Mouse (Mus musculus): ENCODE measurements around the gene Atg4b. TPM values are rescaled to one million over a fixed set of nuclear protein-coding genes. Genes with fewer than 3 reads are reported as not detected.
A peak's percentile ranks its signal among the peaks of the same experiment; 100 is the strongest.

Gene Atg4b
- polyA plus RNA-seq, 1 experiment from 2014 or later: 70.9 TPM

GRCm38 (mm10) chr1:93800670-93801503, 49.6 kb downstream of the Atg4b start:
- Histone ChIP-seq H3K9me3 (replicated peaks; ENCODE audit: control insufficient read depth, low read length) (no peaks in the 10 kb centered on the region), H3K27me3 (ENCODE audit: control insufficient read depth, insufficient read depth, low read length) (no peaks in the 10 kb centered on the region), H3K36me3 (ENCODE audit: control insufficient read depth, insufficient read depth, low read length) (peaks cover 5% of the 10 kb centered on the region), H3K9ac (ENCODE audit: low read depth, low read length) (peak overlapping the region; percentile 88), H3K4me1 (ENCODE audit: control insufficient read depth, insufficient read depth, low read length) (peaks cover 18% of the 10 kb centered on the region), H3K4me3 (ENCODE audit: low read depth, low read length) (peak overlapping the region; percentile 83), H3K27ac (ENCODE audit: low read depth, low read length) (peak overlapping the region; percentile 91; the same call in 1 of the 2 replicates), H3K4me2 (peak overlapping the region; percentile 81)
- ATAC-seq (replicated peaks; ENCODE audit: insufficient number of reproducible peaks, low FRiP score, low TSS enrichment): no peak
- 68% methylated on average over 21 of the region's 21 CpGs for WGBS (ENCODE audit: insufficient replicate concordance)

GRCm38 (mm10) chr1:93801741-93802238, 50.5 kb downstream of the Atg4b start, which contains the start of gene Dtymk:
Gene Dtymk, minus strand, starts transcription at chr1:93801934.
- Histone ChIP-seq H3K9ac (ENCODE audit: low read depth, low read length) (peak within 1 kb of the TSS; percentile 88), H3K27ac (ENCODE audit: low read depth, low read length) (peak within 1 kb of the TSS; percentile 91), H3K4me2 (peak within 1 kb of the TSS; percentile 81), H3K4me3 (ENCODE audit: low read depth, low read length) (peak within 1 kb of the TSS; percentile 83), H3K4me1 (ENCODE audit: control insufficient read depth, insufficient read depth, low read length) (peaks cover 18% of the 10 kb centered on the region), H3K9me3 (replicated peaks; ENCODE audit: control insufficient read depth, low read length) (no peaks in the 10 kb centered on the region), H3K27me3 (ENCODE audit: control insufficient read depth, insufficient read depth, low read length) (no peaks in the 10 kb centered on the region), H3K36me3 (ENCODE audit: control insufficient read depth, insufficient read depth, low read length) (peaks cover 10% of the 10 kb centered on the region)
- under 1% methylated on average over 42 of the region's 42 CpGs for WGBS (ENCODE audit: insufficient replicate concordance)
- ATAC-seq (replicated peaks; ENCODE audit: insufficient number of reproducible peaks, low FRiP score, low TSS enrichment): peak; percentile 52

- ATAC-seq (replicated peaks; ENCODE audit: insufficient number of reproducible peaks, low FRiP score, low TSS enrichment): no peak
- H3K4me3 ChIP-seq (ENCODE audit: low read depth, low read length): peak overlapping the region; percentile 75; the same call in 1 of the 2 replicates
- peak overlapping the region; percentile 81 for H3K4me2 ChIP-seq
- 79% methylated on average over 5 of the region's 5 CpGs for WGBS (ENCODE audit: insufficient replicate concordance)
- H3K4me1 ChIP-seq (ENCODE audit: control insufficient read depth, insufficient read depth, low read length): peaks cover 18% of the 10 kb centered on the region
- no peaks in the 10 kb centered on the region for H3K27me3 ChIP-seq (ENCODE audit: control insufficient read depth, insufficient read depth, low read length)
- H3K36me3 ChIP-seq (ENCODE audit: control insufficient read depth, insufficient read depth, low read length): peaks cover 13% of the 10 kb centered on the region
- H3K9ac ChIP-seq (ENCODE audit: low read depth, low read length): no peak overlapping the region
- no peaks in the 10 kb centered on the region for H3K9me3 ChIP-seq (replicated peaks; ENCODE audit: control insufficient read depth, low read length)
- H3K27ac ChIP-seq (ENCODE audit: low read depth, low read length): peak overlapping the region; percentile 91; the same call in 1 of the 2 replicates
Observed at GRCm38 (mm10) chr1:93802771-93803170, 51.5 kb downstream of the Atg4b start.

GRCm38 (mm10) chr1:93803556-93804507, 52.5 kb downstream of the Atg4b start, which contains the start of gene Ing5:
Gene Ing5, plus strand, starts transcription at chr1:93803965.
- H3K9ac ChIP-seq (ENCODE audit: low read depth, low read length): peak within 1 kb of the TSS; percentile 91
- no peaks in the 10 kb centered on the region for H3K27me3 ChIP-seq (ENCODE audit: control insufficient read depth, insufficient read depth, low read length)
- H3K9me3 ChIP-seq (replicated peaks; ENCODE audit: control insufficient read depth, low read length): no peaks in the 10 kb centered on the region
- peaks cover 20% of the 10 kb centered on the region for H3K36me3 ChIP-seq (ENCODE audit: control insufficient read depth, insufficient read depth, low read length)
- peaks cover 18% of the 10 kb centered on the region for H3K4me1 ChIP-seq (ENCODE audit: control insufficient read depth, insufficient read depth, low read length)
- H3K27ac ChIP-seq (ENCODE audit: low read depth, low read length): peak within 1 kb of the TSS; percentile 97
- peak within 1 kb of the TSS; percentile 75 for H3K4me3 ChIP-seq (ENCODE audit: low read depth, low read length)
- WGBS (ENCODE audit: insufficient replicate concordance): under 1% methylated on average over 75 of the region's 94 CpGs
- peak; percentile 90 for ATAC-seq (replicated peaks; ENCODE audit: insufficient number of reproducible peaks, low FRiP score, low TSS enrichment)
- H3K4me2 ChIP-seq: peak within 1 kb of the TSS; percentile 81

- ATAC-seq (replicated peaks; ENCODE audit: insufficient number of reproducible peaks, low FRiP score, low TSS enrichment): no peak
- Histone ChIP-seq H3K27me3 (ENCODE audit: control insufficient read depth, insufficient read depth, low read length) (no peaks in the 10 kb centered on the region), H3K9me3 (replicated peaks; ENCODE audit: control insufficient read depth, low read length) (no peaks in the 10 kb centered on the region), H3K4me2 (peak overlapping the region; percentile 81), H3K9ac (ENCODE audit: low read depth, low read length) (peak overlapping the region; percentile 91), H3K36me3 (ENCODE audit: control insufficient read depth, insufficient read depth, low read length) (peaks cover 20% of the 10 kb centered on the region), H3K4me3 (ENCODE audit: low read depth, low read length) (peak overlapping the region; percentile 75), H3K4me1 (ENCODE audit: control insufficient read depth, insufficient read depth, low read length) (peaks cover 18% of the 10 kb centered on the region), H3K27ac (ENCODE audit: low read depth, low read length) (peak overlapping the region; percentile 97)
- 60% methylated on average over 4 of the region's 4 CpGs for whole genome bisulfite sequencing (ENCODE audit: insufficient replicate concordance)
Observed at GRCm38 (mm10) chr1:93804818-93805217, 53.5 kb downstream of the Atg4b start.

GRCm38 (mm10) chr1:93805221-93805951, 54.1 kb downstream of the Atg4b start:
- Histone ChIP-seq H3K4me2 (peak overlapping the region; percentile 81), H3K27me3 (ENCODE audit: control insufficient read depth, insufficient read depth, low read length) (no peaks in the 10 kb centered on the region), H3K9me3 (replicated peaks; ENCODE audit: control insufficient read depth, low read length) (no peaks in the 10 kb centered on the region), H3K27ac (ENCODE audit: low read depth, low read length) (peak overlapping the region; percentile 97; the same call in 1 of the 2 replicates), H3K4me1 (ENCODE audit: control insufficient read depth, insufficient read depth, low read length) (peaks cover 18% of the 10 kb centered on the region), H3K4me3 (ENCODE audit: low read depth, low read length) (peak overlapping the region; percentile 75), H3K36me3 (ENCODE audit: control insufficient read depth, insufficient read depth, low read length) (peaks cover 22% of the 10 kb centered on the region), H3K9ac (ENCODE audit: low read depth, low read length) (peak overlapping the region; percentile 22; the same call in 1 of the 2 replicates)
- whole genome bisulfite sequencing (ENCODE audit: insufficient replicate concordance): 66% methylated on average over 5 of the region's 5 CpGs
- no peak for ATAC-seq (replicated peaks; ENCODE audit: insufficient number of reproducible peaks, low FRiP score, low TSS enrichment)

- H3K9me3 ChIP-seq (replicated peaks; ENCODE audit: control insufficient read depth, low read length): no peaks in the 10 kb centered on the region
- no peak for ATAC-seq (replicated peaks; ENCODE audit: insufficient number of reproducible peaks, low FRiP score, low TSS enrichment)
- no peak overlapping the region for H3K4me2 ChIP-seq
- no peak overlapping the region for H3K4me3 ChIP-seq (ENCODE audit: low read depth, low read length)
- peaks cover 26% of the 10 kb centered on the region for H3K36me3 ChIP-seq (ENCODE audit: control insufficient read depth, insufficient read depth, low read length)
- no peaks in the 10 kb centered on the region for H3K27me3 ChIP-seq (ENCODE audit: control insufficient read depth, insufficient read depth, low read length)
- peaks cover 14% of the 10 kb centered on the region; the same call in 1 of the 2 replicates for H3K4me1 ChIP-seq (ENCODE audit: control insufficient read depth, insufficient read depth, low read length)
- no peak overlapping the region for H3K27ac ChIP-seq (ENCODE audit: low read depth, low read length)
- no peak overlapping the region for H3K9ac ChIP-seq (ENCODE audit: low read depth, low read length)
- WGBS (ENCODE audit: insufficient replicate concordance): 89% methylated on average over 4 of the region's 4 CpGs
Observed at GRCm38 (mm10) chr1:93808871-93809270, 57.6 kb downstream of the Atg4b start.
